Mouse (Mus musculus) limb, embryonic 13.5 days (tissue): ENCODE measurements around the gene Prkca. TPM values are rescaled to one million over a fixed set of nuclear protein-coding genes. Genes with fewer than 3 reads are reported as not detected.

ENCODE experiments used
- ATAC-seq: fragments of 200-750 bp; cut with Nextera tagmentation; 2 replicates; pipeline ENCODE4 v1.8.0; 2017; ENCODE audit warnings: low read depth, moderate number of reproducible peaks, moderate TSS enrichment; ENCODE audit not compliant: low FRiP score
- H3K27ac ChIP-seq: fragments of 300-500 bp; sonication (generic); 2 replicates; pipeline ENCODE4 v1.5.1; 2015; ENCODE audit warnings: inconsistent platforms, mild to moderate bottlenecking, moderate library complexity
- H3K27me3 ChIP-seq: fragments of 300-500 bp; sonication (generic); 2 replicates; pipeline ENCODE4 v1.6.1; 2015; ENCODE audit warnings: mild to moderate bottlenecking, inconsistent platforms
- H3K36me3 ChIP-seq: fragments of 300-500 bp; sonication (generic); 2 replicates; pipeline ENCODE4 v1.6.1; 2015; ENCODE audit warnings: inconsistent platforms, mild to moderate bottlenecking, moderate library complexity
- H3K4me1 ChIP-seq: fragments of 300-500 bp; sonication (generic); 2 replicates; pipeline ENCODE4 v1.6.1; 2015; ENCODE audit warnings: inconsistent platforms
- H3K4me2 ChIP-seq: fragments of 300-500 bp; sonication (generic); replicated peaks from 2 replicates; pipeline ENCODE4 v1.6.1; 2015; ENCODE audit warnings: inconsistent platforms, mild to moderate bottlenecking, moderate library complexity
- H3K4me3 ChIP-seq: fragments of 300-500 bp; sonication (generic); 2 replicates; pipeline ENCODE4 v1.5.1; 2015; ENCODE audit warnings: moderate library complexity, mild to moderate bottlenecking, inconsistent platforms
- H3K9ac ChIP-seq: fragments of 300-500 bp; sonication (generic); 2 replicates; pipeline ENCODE4 v1.6.1; 2015; ENCODE audit warnings: mild to moderate bottlenecking, inconsistent platforms
- H3K9me3 ChIP-seq: fragments of 300-500 bp; sonication (generic); 2 replicates; pipeline ENCODE4 v1.6.1; 2016; ENCODE audit warnings: inconsistent platforms
- WGBS: fragments of 180-500 bp; shearing (Covaris S2); methylation state at CpG from one replicate; pipeline ENCODE4 v1.1.7; 2015; 5-methylcytosine and 5-hydroxymethylcytosine counted together
- polyA plus RNA-seq: library from polyadenylated mRNA; unstranded; fragments of >200 nt; fragmentation: Nextera tagmentation; extraction: Ambion mirVana; gene quantifications from 2 replicates; pipeline ENCODE4 v1.2.1, GENCODE M21; 2015

The Prkca gene
- polyA plus RNA-seq, 1 experiment from 2014 or later, result 7.2 TPM

DNA sequence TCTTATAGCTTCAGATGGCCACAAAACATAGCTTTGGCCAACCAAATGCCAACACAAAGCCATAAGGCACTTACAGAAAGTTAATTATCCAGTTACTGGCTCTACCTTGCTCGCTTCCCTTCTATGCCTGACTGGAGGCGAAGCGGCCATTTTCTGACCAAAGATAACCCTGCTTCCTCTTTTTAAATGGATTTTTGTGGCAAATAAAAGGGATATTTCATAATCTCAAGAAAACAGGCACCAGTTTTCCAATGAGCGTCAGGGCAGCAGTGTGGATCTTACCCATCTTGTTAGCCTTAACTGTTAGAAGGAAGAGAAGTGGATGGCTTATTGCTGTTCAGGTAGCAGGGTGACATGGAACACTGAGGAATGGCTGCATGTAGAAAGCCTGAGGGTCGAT lies 264.3 kb downstream of the Prkca start:
- H3K4me1 ChIP-seq, result peaks cover 9% of the 10 kb centered on the region; the same call in 1 of the 2 replicates
- no peak overlapping the region for H3K27ac ChIP-seq
- H3K4me3 ChIP-seq, result no peak overlapping the region
- WGBS, result 91% methylated on average over 5 of the region's 5 CpGs
- H3K27me3 ChIP-seq, result no peaks in the 10 kb centered on the region
- no peak for ATAC-seq
- H3K36me3 ChIP-seq, result no peaks in the 10 kb centered on the region
- H3K9me3 ChIP-seq, result no peaks in the 10 kb centered on the region
- no peak overlapping the region for H3K9ac ChIP-seq
- no peak overlapping the region for H3K4me2 ChIP-seq

DNA sequence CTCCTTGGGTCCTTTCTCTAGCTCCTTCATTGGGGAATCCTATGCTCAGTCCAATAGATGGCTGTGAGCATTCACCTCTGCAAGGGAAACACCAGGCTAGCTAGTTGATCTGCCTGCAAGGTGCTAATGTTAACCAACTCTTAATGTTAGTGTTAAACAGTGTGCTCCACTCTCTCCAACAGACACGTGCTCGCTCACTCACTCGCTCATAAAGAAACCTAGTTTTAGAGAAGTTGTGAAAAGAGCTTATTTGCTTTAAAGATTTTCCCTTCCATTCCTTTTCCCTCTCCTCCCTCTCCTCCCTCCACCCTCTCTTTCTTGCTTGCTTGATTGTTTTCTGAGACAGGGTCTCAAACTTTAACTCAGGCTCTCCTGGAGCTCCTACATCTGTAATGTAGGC lies 266.2 kb downstream of the Prkca start:
- 74% methylated on average over 3 of the region's 3 CpGs for WGBS
- Histone ChIP-seq H3K4me1 (peaks cover 9% of the 10 kb centered on the region; the same call in 1 of the 2 replicates), H3K27me3 (no peaks in the 10 kb centered on the region), H3K4me2 (no peak overlapping the region), H3K9me3 (no peaks in the 10 kb centered on the region), H3K27ac (no peak overlapping the region), H3K4me3 (no peak overlapping the region), H3K36me3 (no peaks in the 10 kb centered on the region), H3K9ac (no peak overlapping the region)
- no peak for ATAC-seq

GRCm38 (mm10) chr11:108072606-108073243 lies 271.0 kb downstream of the Prkca start:
- Histone ChIP-seq H3K27ac (no peak overlapping the region), H3K9ac (no peak overlapping the region), H3K4me1 (peaks cover 2% of the 10 kb centered on the region; the same call in 1 of the 2 replicates), H3K9me3 (no peaks in the 10 kb centered on the region), H3K4me3 (no peak overlapping the region), H3K36me3 (no peaks in the 10 kb centered on the region), H3K4me2 (no peak overlapping the region), H3K27me3 (no peaks in the 10 kb centered on the region)
- 81% methylated on average over 6 of the region's 6 CpGs for WGBS
- ATAC-seq, result no peak

- no peak overlapping the region for H3K27ac ChIP-seq
- no peaks in the 10 kb centered on the region for H3K36me3 ChIP-seq
- no peaks in the 10 kb centered on the region for H3K27me3 ChIP-seq
- H3K4me1 ChIP-seq, result no peaks in the 10 kb centered on the region
- no peak overlapping the region for H3K9ac ChIP-seq
- H3K4me2 ChIP-seq, result no peak overlapping the region
- no peak overlapping the region for H3K4me3 ChIP-seq
- no peaks in the 10 kb centered on the region for H3K9me3 ChIP-seq
- WGBS, result 73% methylated on average over 6 of the region's 6 CpGs
- no peak for ATAC-seq
These were observed 272.5 kb downstream of the Prkca start for GRCm38 (mm10) chr11:108071230-108071629.

DNA sequence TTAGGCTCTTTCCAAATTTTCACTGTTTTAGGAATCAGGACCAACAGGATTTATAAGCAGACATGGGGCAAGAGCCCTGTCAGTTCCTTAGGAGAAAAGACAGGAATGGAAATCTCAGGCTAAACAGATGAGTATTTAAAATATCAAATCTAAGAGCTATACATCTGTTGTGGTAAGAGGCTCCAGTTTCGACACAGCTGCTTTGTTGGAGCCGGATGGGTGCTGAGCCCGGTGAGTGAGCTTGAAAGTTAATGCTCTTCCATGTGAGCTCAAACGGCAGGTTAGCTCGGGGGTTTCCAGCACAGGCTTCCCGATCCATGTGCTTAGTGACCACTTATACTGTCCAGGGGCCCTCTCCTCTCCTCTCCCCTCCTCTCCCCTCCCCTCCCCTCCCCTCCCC lies 273.7 kb downstream of the Prkca start:
- H3K4me1 ChIP-seq, result no peaks in the 10 kb centered on the region
- no peak overlapping the region for H3K4me2 ChIP-seq
- H3K9ac ChIP-seq, result no peak overlapping the region
- WGBS, result 64% methylated on average over 6 of the region's 6 CpGs
- no peak for ATAC-seq
- no peaks in the 10 kb centered on the region for H3K27me3 ChIP-seq
- no peak overlapping the region for H3K27ac ChIP-seq
- no peaks in the 10 kb centered on the region for H3K36me3 ChIP-seq
- H3K4me3 ChIP-seq, result no peak overlapping the region
- no peaks in the 10 kb centered on the region for H3K9me3 ChIP-seq

DNA sequence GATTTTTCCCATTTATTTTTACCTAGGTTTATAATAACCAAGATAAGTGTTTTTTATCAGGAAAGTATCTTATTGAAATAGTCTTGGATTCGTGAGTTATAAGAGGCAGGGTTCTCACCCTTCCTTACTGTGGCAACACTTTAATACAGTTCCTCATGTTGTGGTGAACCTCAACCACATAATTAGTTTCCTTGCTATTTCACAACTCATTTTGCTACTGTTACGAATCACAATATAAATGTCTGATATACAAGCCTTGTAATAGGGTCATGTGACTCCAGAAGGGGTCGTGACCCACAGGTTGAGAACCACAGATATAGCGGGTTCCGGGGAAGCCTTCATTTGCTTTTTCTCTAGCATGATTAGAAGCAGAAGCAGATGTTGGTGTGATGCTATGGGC lies 275.3 kb downstream of the Prkca start:
- H3K27me3 ChIP-seq, result no peaks in the 10 kb centered on the region
- no peaks in the 10 kb centered on the region for H3K36me3 ChIP-seq
- no peak overlapping the region for H3K27ac ChIP-seq
- ATAC-seq, result no peak
- H3K4me3 ChIP-seq, result no peak overlapping the region
- H3K9me3 ChIP-seq, result no peaks in the 10 kb centered on the region
- H3K9ac ChIP-seq, result no peak overlapping the region
- WGBS, result 77% methylated on average over 5 of the region's 5 CpGs
- H3K4me1 ChIP-seq, result no peaks in the 10 kb centered on the region
- H3K4me2 ChIP-seq, result no peak overlapping the region

GRCm38 (mm10) chr11:108067161-108067560 lies 276.6 kb downstream of the Prkca start:
- H3K4me3 ChIP-seq, result no peak overlapping the region
- H3K4me1 ChIP-seq, result no peaks in the 10 kb centered on the region
- H3K27me3 ChIP-seq, result no peaks in the 10 kb centered on the region
- H3K27ac ChIP-seq, result no peak overlapping the region
- no peak for ATAC-seq
- H3K9me3 ChIP-seq, result no peaks in the 10 kb centered on the region
- H3K9ac ChIP-seq, result no peak overlapping the region
- H3K36me3 ChIP-seq, result no peaks in the 10 kb centered on the region
- no peak overlapping the region for H3K4me2 ChIP-seq
- 91% methylated on average over 7 of the region's 7 CpGs for WGBS

DNA sequence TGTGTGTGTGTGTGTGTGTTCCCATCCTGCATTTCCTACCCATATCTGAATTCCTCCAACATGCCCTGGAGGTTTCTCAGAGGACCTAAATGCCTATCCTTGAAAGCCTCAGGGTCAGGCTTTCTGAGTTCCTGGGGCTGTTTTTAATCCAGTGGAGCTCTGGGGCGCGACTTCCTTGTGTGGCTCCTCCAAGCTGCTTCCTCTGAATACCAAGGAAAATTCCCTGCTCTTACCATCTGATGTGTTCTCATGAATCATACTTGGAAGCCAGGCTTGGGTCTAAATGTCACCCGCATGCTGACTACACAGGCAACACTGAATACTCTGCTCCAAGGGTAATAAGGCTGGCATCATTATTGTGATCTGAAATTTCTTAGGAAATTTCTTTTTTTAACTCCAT lies 279.3 kb downstream of the Prkca start:
- H3K9me3 ChIP-seq, result no peaks in the 10 kb centered on the region
- H3K27me3 ChIP-seq, result no peaks in the 10 kb centered on the region
- no peak for ATAC-seq
- H3K9ac ChIP-seq, result no peak overlapping the region
- 70% methylated on average over 3 of the region's 3 CpGs for WGBS
- H3K4me1 ChIP-seq, result no peaks in the 10 kb centered on the region
- no peak overlapping the region for H3K4me3 ChIP-seq
- no peak overlapping the region for H3K27ac ChIP-seq
- H3K4me2 ChIP-seq, result no peak overlapping the region
- no peaks in the 10 kb centered on the region for H3K36me3 ChIP-seq

DNA sequence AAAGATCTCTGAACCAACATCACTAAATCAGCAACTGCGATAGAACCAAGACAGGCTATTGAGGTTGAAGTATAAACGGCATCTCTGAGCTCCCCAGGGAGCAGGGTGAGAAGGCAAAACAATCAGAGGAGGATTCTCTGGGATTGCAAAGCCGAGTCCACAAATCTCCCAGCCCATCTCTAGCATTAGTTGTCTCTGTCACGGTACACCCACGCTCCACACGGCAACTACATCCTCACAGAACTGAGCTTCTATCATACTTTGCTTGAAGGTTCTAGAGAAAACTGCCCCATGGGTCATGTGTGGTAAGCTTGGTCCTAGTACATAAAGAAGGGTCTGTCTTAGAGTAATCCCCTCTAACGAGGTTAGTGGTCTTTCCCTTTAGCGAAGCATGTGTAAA lies 280.6 kb downstream of the Prkca start:
- no peaks in the 10 kb centered on the region for H3K9me3 ChIP-seq
- H3K4me1 ChIP-seq, result no peaks in the 10 kb centered on the region
- WGBS, result 61% methylated on average over 8 of the region's 8 CpGs
- H3K27ac ChIP-seq, result no peak overlapping the region
- no peak overlapping the region for H3K9ac ChIP-seq
- ATAC-seq, result no peak
- H3K36me3 ChIP-seq, result no peaks in the 10 kb centered on the region
- H3K4me2 ChIP-seq, result no peak overlapping the region
- H3K4me3 ChIP-seq, result no peak overlapping the region
- no peaks in the 10 kb centered on the region for H3K27me3 ChIP-seq

- H3K27me3 ChIP-seq, result no peaks in the 10 kb centered on the region
- H3K9ac ChIP-seq, result no peak overlapping the region
- H3K4me3 ChIP-seq, result no peak overlapping the region
- WGBS, result 88% methylated on average over 17 of the region's 17 CpGs
- H3K4me1 ChIP-seq, result no peaks in the 10 kb centered on the region
- H3K36me3 ChIP-seq, result no peaks in the 10 kb centered on the region
- no peak overlapping the region for H3K4me2 ChIP-seq
- no peaks in the 10 kb centered on the region for H3K9me3 ChIP-seq
- no peak overlapping the region for H3K27ac ChIP-seq
- no peak for ATAC-seq
These were observed 281.9 kb downstream of the Prkca start for GRCm38 (mm10) chr11:108061571-108062479.

- Histone ChIP-seq H3K36me3 (no peaks in the 10 kb centered on the region; the same call in 1 of the 2 replicates), H3K9ac (no peak overlapping the region), H3K27me3 (no peaks in the 10 kb centered on the region), H3K4me2 (no peak overlapping the region), H3K4me1 (no peaks in the 10 kb centered on the region), H3K9me3 (no peaks in the 10 kb centered on the region), H3K27ac (no peak overlapping the region), H3K4me3 (no peak overlapping the region)
- 83% methylated on average over 6 of the region's 6 CpGs for WGBS
- ATAC-seq, result no peak
These were observed 286.6 kb downstream of the Prkca start for GRCm38 (mm10) chr11:108057138-108057537.

DNA sequence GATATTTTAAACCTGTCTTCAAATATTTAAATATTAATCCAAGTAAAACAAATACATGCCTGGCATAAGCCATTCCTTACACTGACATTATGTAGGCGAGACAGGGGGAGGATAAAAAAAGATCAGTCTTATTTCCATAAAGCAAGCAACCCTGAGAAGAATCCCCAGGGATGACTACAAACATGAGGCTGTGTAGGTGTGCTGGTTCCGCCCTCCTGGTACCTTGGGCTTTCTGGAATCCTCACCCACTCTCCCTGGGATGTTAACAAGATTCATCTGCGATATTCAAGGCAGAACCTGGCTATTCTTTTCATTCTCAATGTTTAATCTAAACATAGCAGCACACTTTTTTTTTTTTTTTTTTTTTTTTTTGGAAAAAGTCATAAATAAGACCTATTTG lies 289.1 kb downstream of the Prkca start:
- WGBS, result 87% methylated on average over 3 of the region's 3 CpGs
- no peak overlapping the region for H3K4me2 ChIP-seq
- no peak overlapping the region for H3K27ac ChIP-seq
- no peaks in the 10 kb centered on the region for H3K27me3 ChIP-seq
- H3K4me3 ChIP-seq, result no peak overlapping the region
- no peak for ATAC-seq
- no peaks in the 10 kb centered on the region; the same call in 1 of the 2 replicates for H3K36me3 ChIP-seq
- H3K4me1 ChIP-seq, result peaks cover 6% of the 10 kb centered on the region; the same call in 1 of the 2 replicates
- H3K9me3 ChIP-seq, result no peaks in the 10 kb centered on the region
- H3K9ac ChIP-seq, result no peak overlapping the region
